Mouse (Mus musculus) MEL (cell line): ENCODE results near the gene Degs1.

Experiments used
- MAZ ChIP-seq: IDR thresholded peaks from 2 replicates; pipeline ENCODE4 v1.6.1; 2012; ENCODE audit warnings: low read depth, mild to moderate bottlenecking, inconsistent platforms, low read length, improper control_type of control experiment
- POLR2A ChIP-seq, 2 experiments: IDR thresholded peaks; 2 replicates each; pipeline ENCODE4 v1.6.1; 2011 to 2012; ENCODE audit warnings: low read length in 2 of 2, mild to moderate bottlenecking in 2 of 2, control low read depth in 1 of 2, improper control_type of control experiment in 1 of 2, low read depth in 1 of 2, moderate library complexity in 1 of 2; ENCODE audit not compliant: control insufficient read depth in 1 of 2, insufficient read depth in 1 of 2, poor library complexity in 1 of 2

DNA sequence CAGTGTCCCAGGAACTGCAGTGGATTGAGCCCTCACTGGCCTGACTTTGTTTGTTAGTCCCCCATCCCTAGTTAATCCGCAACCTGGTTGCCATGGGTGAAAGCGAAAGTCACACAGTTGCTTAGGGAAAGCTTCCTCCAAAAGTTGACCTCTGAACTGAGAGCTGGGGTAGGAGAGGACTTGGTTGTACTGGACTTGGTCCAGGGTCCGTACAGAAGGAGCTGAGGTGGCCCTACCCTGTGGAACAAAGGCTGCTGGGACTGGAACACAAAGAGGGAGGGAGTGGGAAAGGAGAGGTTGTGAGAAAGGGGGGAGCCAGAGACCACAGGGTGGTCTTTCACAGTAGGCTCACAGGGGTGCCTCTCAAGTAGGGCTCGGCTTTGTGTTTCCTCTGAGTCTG is 14.3 kb downstream of the Degs1 start:
- TF ChIP-seq POLR2A (IDR thresholded peaks at IDR 0.05; ENCODE audit: control insufficient read depth in 1 of 2, insufficient read depth in 1 of 2, low read depth in 1 of 2, low read length in 2 of 2, poor library complexity in 1 of 2) = no peak
- no peak for TF ChIP-seq MAZ
